Mouse (Mus musculus): Measurements from ENCODE around the gene Habp2. TPM values are rescaled to one million over a fixed set of nuclear protein-coding genes. Genes with fewer than 3 reads are reported as not detected.
"Not testable (repeated sequence)": the region's sequence is repeated elsewhere in the genome, so short reads cannot be mapped to it uniquely, and the experiment has no call there.

The Habp2 gene
- polyA plus RNA-seq, 1 experiment from 2014 or later = 0.29 TPM

DNA sequence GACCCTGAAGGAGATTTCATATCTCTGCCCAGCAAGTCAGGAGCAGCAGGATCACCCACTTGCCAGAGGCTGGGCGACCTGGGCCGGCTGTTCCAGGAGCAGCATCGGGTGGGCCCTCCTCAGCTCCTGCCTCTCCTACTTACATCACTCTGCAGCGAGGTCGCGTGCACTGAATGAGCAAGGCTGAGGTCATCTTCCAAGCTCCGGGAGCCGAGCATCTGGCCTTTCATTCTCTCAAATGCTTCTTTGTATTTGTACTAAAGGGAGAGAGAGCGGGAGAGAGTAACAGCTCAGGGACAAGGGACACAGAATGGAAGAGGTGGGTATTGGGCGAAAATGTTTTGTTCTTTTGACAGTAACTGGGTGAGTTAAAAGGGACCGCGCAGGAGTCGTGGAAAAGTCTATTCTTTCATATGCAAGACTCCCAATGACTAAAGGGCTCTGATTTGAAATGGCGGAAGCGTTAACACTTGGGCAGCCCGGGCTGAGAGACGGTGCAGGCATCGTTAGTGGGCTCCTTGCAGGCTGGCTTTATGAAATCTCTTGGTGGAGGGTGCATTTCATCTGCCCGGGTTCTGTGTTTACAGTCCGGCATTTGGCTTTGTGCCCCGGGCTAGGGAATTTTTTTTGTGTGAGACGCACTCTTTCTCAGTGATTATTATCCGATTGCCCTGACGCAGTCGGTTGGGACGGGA is 57.1 kb downstream of the Habp2 start:
- Histone ChIP-seq H3K36me3 (ENCODE audit: control insufficient read depth, insufficient read depth, low read length) (no peaks in the 10 kb centered on the region), H3K27me3 (ENCODE audit: control insufficient read depth, insufficient read depth, low read length) (no peaks in the 10 kb centered on the region), H3K9ac (replicated peaks; ENCODE audit: low read depth, low read length) (peak overlapping the region; percentile 21; the same call in 1 of the 2 replicates), H3K4me1 (ENCODE audit: control insufficient read depth, insufficient read depth, low read length) (peaks cover 11% of the 10 kb centered on the region; the same call in 1 of the 2 replicates), H3K27ac (ENCODE audit: low read depth, low read length) (no peak overlapping the region), H3K9me3 (ENCODE audit: control insufficient read depth, low read length) (no peaks in the 10 kb centered on the region), H3K4me3 (ENCODE audit: low read depth, low read length) (no peak overlapping the region), H3K4me2 (ENCODE audit: low read depth, low read length) (peak overlapping the region; percentile 25)
- 18% methylated on average over 26 of the region's 26 CpGs for WGBS
- ATAC-seq (ENCODE audit: low read depth) = no peak

DNA sequence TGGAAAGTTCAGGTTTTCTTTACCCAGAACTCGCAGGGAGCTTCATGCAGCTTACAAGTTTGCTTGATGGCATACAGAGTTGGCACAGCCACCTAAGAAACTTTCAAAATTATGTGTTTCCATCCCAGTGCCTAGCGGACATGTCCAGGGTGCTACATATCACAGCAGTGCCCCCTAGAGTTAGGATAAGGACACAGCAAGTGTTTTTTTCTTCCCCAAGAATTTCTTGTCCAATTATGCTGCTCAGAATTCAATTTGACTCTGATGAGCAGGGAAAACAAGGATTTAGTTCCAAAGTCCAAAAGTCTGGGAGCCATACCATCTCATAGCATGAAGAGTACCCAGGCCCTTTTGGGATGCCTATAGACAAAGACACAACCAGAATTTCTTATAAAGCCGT is 59.1 kb downstream of the Habp2 start:
- 79% methylated on average over 3 of the region's 3 CpGs for WGBS
- H3K4me3 ChIP-seq (ENCODE audit: low read depth, low read length) = no peak overlapping the region
- ATAC-seq (ENCODE audit: low read depth) = no peak
- no peak overlapping the region for H3K27ac ChIP-seq (ENCODE audit: low read depth, low read length)
- H3K36me3 ChIP-seq (ENCODE audit: control insufficient read depth, insufficient read depth, low read length) = no peaks in the 10 kb centered on the region
- no peak overlapping the region for H3K4me2 ChIP-seq (ENCODE audit: low read depth, low read length)
- no peak overlapping the region for H3K9ac ChIP-seq (replicated peaks; ENCODE audit: low read depth, low read length)
- H3K9me3 ChIP-seq (ENCODE audit: control insufficient read depth, low read length) = no peaks in the 10 kb centered on the region
- peaks cover 11% of the 10 kb centered on the region; the same call in 1 of the 2 replicates for H3K4me1 ChIP-seq (ENCODE audit: control insufficient read depth, insufficient read depth, low read length)
- no peaks in the 10 kb centered on the region for H3K27me3 ChIP-seq (ENCODE audit: control insufficient read depth, insufficient read depth, low read length)

DNA sequence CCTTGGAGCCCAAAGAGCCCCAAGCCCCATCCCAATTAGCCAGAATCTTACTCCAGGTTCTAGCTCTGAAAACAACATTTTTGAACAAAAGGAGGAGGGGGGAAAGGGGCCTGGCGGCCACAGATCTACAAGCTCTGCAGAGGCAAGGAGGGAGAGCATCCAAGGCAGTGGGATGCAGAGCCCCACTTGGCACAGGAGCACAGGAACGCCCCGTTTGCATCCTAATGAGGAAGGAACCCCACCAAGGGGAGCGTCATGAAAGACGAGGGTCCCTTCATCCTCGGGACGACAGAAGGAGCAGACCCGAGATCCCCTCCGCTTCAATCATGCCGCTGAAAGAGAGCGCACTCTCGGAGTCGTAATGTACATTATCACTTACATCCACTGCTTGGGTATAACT is 59.8 kb downstream of the Habp2 start:
- 32% methylated on average over 13 of the region's 13 CpGs for WGBS
- Histone ChIP-seq H3K27ac (ENCODE audit: low read depth, low read length) (no peak overlapping the region), H3K4me2 (ENCODE audit: low read depth, low read length) (no peak overlapping the region)

DNA sequence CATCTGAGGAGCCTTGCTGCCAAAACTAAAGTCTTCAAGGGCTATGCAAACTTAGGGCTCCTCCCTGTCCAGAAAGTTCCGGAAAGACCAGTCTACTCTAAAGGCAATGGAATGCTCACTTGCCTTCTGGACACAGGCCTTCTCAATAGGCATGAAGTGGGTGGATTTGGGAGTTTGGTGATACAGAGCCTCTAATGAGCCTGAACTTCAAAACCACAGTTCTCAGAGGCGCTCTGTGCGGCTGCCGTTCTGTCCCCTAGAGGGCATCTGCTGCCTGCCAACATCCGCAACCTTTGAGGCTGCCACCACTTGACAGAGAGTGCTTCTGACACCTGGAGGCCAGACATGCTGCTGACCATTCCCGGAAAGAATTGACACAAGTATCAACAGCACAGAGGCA is 62.4 kb downstream of the Habp2 start:
- H3K4me2 ChIP-seq (ENCODE audit: low read depth, low read length) = no peak overlapping the region
- no peaks in the 10 kb centered on the region for H3K36me3 ChIP-seq (ENCODE audit: control insufficient read depth, insufficient read depth, low read length)
- H3K4me3 ChIP-seq (ENCODE audit: low read depth, low read length) = no peak overlapping the region
- no peaks in the 10 kb centered on the region for H3K9me3 ChIP-seq (ENCODE audit: control insufficient read depth, low read length)
- 48% methylated on average over 6 of the region's 6 CpGs for WGBS
- no peak overlapping the region for H3K27ac ChIP-seq (ENCODE audit: low read depth, low read length)
- H3K27me3 ChIP-seq (ENCODE audit: control insufficient read depth, insufficient read depth, low read length) = no peaks in the 10 kb centered on the region
- no peak for ATAC-seq (ENCODE audit: low read depth)
- no peak overlapping the region for H3K9ac ChIP-seq (replicated peaks; ENCODE audit: low read depth, low read length)
- H3K4me1 ChIP-seq (ENCODE audit: control insufficient read depth, insufficient read depth, low read length) = peaks cover 3% of the 10 kb centered on the region; the same call in 1 of the 2 replicates

More for the DNA sequence above, 59.8 kb downstream of the Habp2 start:
- H3K9ac ChIP-seq (replicated peaks; ENCODE audit: low read depth, low read length) = no peak overlapping the region
- H3K36me3 ChIP-seq (ENCODE audit: control insufficient read depth, insufficient read depth, low read length) = no peaks in the 10 kb centered on the region
- peaks cover 11% of the 10 kb centered on the region; the same call in 1 of the 2 replicates for H3K4me1 ChIP-seq (ENCODE audit: control insufficient read depth, insufficient read depth, low read length)
- H3K27me3 ChIP-seq (ENCODE audit: control insufficient read depth, insufficient read depth, low read length) = no peaks in the 10 kb centered on the region
- H3K9me3 ChIP-seq (ENCODE audit: control insufficient read depth, low read length) = no peaks in the 10 kb centered on the region
- no peak for ATAC-seq (ENCODE audit: low read depth)
- no peak overlapping the region for H3K4me3 ChIP-seq (ENCODE audit: low read depth, low read length)

DNA sequence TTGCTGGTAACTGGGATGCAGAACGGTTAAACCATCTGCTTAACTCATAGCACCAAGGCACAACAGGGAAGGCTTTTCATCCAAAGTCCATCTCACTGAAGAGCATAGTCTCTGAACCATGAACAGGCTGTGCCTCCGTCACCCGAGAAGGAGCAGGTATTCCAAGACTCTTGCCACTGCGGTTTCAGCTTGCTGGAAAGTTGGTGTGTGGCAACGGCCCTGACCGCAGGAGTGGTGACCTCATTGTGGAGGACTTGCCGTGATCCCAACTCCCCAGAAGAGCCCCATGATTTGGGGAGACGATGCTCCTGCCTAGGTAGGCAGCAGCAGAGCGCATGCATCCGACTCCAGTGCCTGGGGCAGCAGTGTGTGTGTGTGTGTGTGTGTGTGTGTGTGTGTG is 66.8 kb downstream of the Habp2 start:
- no peak overlapping the region for H3K4me3 ChIP-seq (ENCODE audit: low read depth, low read length)
- H3K4me1 ChIP-seq (ENCODE audit: control insufficient read depth, insufficient read depth, low read length) = no peaks in the 10 kb centered on the region
- no peak overlapping the region for H3K27ac ChIP-seq (ENCODE audit: low read depth, low read length)
- ATAC-seq (ENCODE audit: low read depth) = no peak
- no peaks in the 10 kb centered on the region for H3K9me3 ChIP-seq (ENCODE audit: control insufficient read depth, low read length)
- H3K9ac ChIP-seq (replicated peaks; ENCODE audit: low read depth, low read length) = no peak overlapping the region
- no peak overlapping the region for H3K4me2 ChIP-seq (ENCODE audit: low read depth, low read length)
- no peaks in the 10 kb centered on the region for H3K36me3 ChIP-seq (ENCODE audit: control insufficient read depth, insufficient read depth, low read length)
- WGBS = 90% methylated on average over 10 of the region's 10 CpGs
- H3K27me3 ChIP-seq (ENCODE audit: control insufficient read depth, insufficient read depth, low read length) = no peaks in the 10 kb centered on the region

DNA sequence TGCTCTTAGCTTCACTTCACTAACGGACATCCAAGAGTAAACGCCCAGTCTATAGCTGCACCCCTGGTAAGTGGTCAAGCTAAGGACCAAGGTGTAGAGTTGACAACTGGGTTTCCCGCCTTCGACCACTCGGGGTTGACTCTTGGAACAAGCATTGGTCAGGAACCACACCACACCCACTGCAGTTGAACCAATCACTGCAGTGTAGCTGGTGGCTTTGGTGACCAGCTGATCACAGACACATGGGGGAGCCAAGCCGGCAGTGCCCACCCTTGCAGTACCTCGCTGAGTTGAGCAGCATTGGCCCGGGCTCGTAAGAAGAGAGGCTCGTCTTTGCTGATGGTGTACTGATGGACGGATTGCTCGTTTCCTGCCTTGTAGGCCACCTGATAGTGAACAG is 68.3 kb downstream of the Habp2 start:
- ATAC-seq (ENCODE audit: low read depth) = no peak
- Histone ChIP-seq H3K27me3 (ENCODE audit: control insufficient read depth, insufficient read depth, low read length) (no peaks in the 10 kb centered on the region), H3K4me1 (ENCODE audit: control insufficient read depth, insufficient read depth, low read length) (no peaks in the 10 kb centered on the region), H3K36me3 (ENCODE audit: control insufficient read depth, insufficient read depth, low read length) (no peaks in the 10 kb centered on the region), H3K9ac (replicated peaks; ENCODE audit: low read depth, low read length) (no peak overlapping the region), H3K27ac (ENCODE audit: low read depth, low read length) (no peak overlapping the region), H3K9me3 (ENCODE audit: control insufficient read depth, low read length) (no peaks in the 10 kb centered on the region), H3K4me2 (ENCODE audit: low read depth, low read length) (no peak overlapping the region), H3K4me3 (ENCODE audit: low read depth, low read length) (no peak overlapping the region)
- 94% methylated on average over 12 of the region's 12 CpGs for WGBS

DNA sequence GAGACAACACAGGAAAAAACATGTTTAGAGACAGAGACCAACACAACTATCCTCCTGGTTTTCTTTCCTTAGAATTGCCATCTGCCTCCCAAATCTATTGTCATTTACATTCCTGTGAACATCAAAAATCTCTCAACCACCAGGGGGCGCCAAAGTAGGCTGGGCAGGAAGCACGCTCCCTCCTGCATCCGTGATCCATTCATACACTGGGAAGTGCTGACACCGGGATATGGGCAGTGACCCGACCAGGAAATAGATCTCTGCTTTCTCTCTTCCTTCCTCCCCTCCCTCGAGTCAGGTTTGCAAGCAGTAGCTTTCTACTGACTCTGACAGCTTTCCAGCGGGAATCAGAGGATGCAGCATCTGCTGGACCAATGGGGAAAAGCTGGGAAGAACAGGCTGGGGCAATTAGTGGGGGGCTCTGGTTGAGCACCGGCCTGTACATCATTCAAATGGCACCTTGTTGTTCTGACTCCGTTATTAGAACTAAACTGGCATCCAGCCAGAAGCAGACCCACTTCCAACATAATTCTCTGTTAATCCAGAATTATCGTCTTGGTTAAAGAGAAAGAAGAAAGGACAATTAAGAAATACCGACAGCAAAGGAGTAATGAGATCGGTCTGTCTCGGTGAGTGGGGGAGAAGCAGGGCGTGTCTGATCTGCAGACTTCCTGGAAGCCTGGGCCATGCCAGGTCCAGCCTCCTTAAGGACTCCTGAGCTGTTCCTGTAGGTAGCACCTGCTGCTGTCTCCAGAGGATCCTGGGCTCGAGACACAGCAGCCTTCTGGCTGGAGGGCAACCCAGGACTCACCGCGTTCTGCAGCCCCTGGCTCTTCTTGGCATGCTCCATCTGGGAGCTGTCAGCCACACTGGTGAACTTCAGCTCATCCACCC is 69.8 kb downstream of the Habp2 start:
- H3K9me3 ChIP-seq (ENCODE audit: control insufficient read depth, low read length) = no peaks in the 10 kb centered on the region
- no peak overlapping the region for H3K4me3 ChIP-seq (ENCODE audit: low read depth, low read length)
- no peak for ATAC-seq (ENCODE audit: low read depth)
- no peak overlapping the region for H3K4me2 ChIP-seq (ENCODE audit: low read depth, low read length)
- H3K4me1 ChIP-seq (ENCODE audit: control insufficient read depth, insufficient read depth, low read length) = no peaks in the 10 kb centered on the region
- no peaks in the 10 kb centered on the region for H3K27me3 ChIP-seq (ENCODE audit: control insufficient read depth, insufficient read depth, low read length)
- H3K9ac ChIP-seq (replicated peaks; ENCODE audit: low read depth, low read length) = no peak overlapping the region
- no peak overlapping the region for H3K27ac ChIP-seq (ENCODE audit: low read depth, low read length)
- WGBS = 41% methylated on average over 17 of the region's 17 CpGs
- H3K36me3 ChIP-seq (ENCODE audit: control insufficient read depth, insufficient read depth, low read length) = no peaks in the 10 kb centered on the region

DNA sequence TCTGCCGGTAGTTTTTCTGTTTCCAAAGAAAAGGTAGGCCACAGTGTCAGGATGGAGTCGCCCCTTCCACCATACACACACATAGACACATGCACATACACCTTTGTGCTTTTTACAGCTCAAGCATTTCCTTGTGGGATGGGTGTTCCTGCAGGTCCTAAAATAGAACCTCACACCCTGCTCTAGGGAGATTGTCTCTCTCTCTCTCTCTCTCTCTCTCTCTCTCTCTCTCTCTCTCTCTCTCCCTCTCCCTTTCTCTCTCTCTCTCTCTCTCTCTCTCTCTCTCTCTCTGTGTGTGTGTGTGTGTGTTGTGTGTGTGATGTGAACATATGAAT is 70.4 kb downstream of the Habp2 start:
- H3K4me2 ChIP-seq (ENCODE audit: low read depth, low read length); H3K27me3 ChIP-seq (ENCODE audit: control insufficient read depth, insufficient read depth, low read length); ATAC-seq (ENCODE audit: low read depth); H3K36me3 ChIP-seq (ENCODE audit: control insufficient read depth, insufficient read depth, low read length); H3K27ac ChIP-seq (ENCODE audit: low read depth, low read length); H3K9ac ChIP-seq (replicated peaks; ENCODE audit: low read depth, low read length); H3K9me3 ChIP-seq (ENCODE audit: control insufficient read depth, low read length); H3K4me1 ChIP-seq (ENCODE audit: control insufficient read depth, insufficient read depth, low read length); H3K4me3 ChIP-seq (ENCODE audit: low read depth, low read length): not testable (repeated sequence)
- WGBS = 85% methylated on average over 2 of the region's 2 CpGs

DNA sequence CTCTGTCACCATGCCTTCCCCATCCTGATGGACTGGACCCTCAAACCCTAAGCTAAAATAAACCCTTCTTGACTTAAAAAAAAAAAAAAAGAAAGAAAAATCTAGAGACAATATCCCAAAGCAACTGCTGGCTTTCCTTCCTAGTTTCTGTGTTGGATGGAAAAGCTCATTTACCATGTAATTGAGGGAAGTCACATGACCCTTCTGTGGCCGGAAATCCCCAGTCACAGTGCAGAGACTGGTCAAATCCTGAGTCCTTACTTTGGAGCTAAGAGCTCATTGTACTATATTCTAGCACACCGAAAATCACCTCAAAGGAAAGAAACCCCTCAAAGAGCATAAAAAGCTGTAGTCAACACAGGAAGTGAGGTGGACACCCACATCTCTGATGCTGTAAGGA is 72.0 kb downstream of the Habp2 start:
- H3K27ac ChIP-seq (ENCODE audit: low read depth, low read length) = no peak overlapping the region
- H3K27me3 ChIP-seq (ENCODE audit: control insufficient read depth, insufficient read depth, low read length) = no peaks in the 10 kb centered on the region
- no peak overlapping the region for H3K4me2 ChIP-seq (ENCODE audit: low read depth, low read length)
- no peak overlapping the region for H3K9ac ChIP-seq (replicated peaks; ENCODE audit: low read depth, low read length)
- ATAC-seq (ENCODE audit: low read depth) = no peak
- no peak overlapping the region for H3K4me3 ChIP-seq (ENCODE audit: low read depth, low read length)
- no peaks in the 10 kb centered on the region for H3K4me1 ChIP-seq (ENCODE audit: control insufficient read depth, insufficient read depth, low read length)
- H3K36me3 ChIP-seq (ENCODE audit: control insufficient read depth, insufficient read depth, low read length) = no peaks in the 10 kb centered on the region
- no peaks in the 10 kb centered on the region for H3K9me3 ChIP-seq (ENCODE audit: control insufficient read depth, low read length)
- WGBS = 84% methylated on average over 2 of the region's 2 CpGs

Data from neural tube, embryonic 14.5 days (tissue).